Mouse (Mus musculus): ENCODE measurements around the gene Tas1r2. TPM values are rescaled to one million over a fixed set of nuclear protein-coding genes. Genes with fewer than 3 reads are reported as not detected.

The Tas1r2 gene
- polyA plus RNA-seq, 1 experiment = not detected

GRCm38 (mm10) chr4:139697755-139698154 is 44.4 kb downstream of the Tas1r2 start:
- Histone ChIP-seq H3K4me1 (ENCODE audit: control insufficient read depth, insufficient read depth, low read length) (peaks cover 2% of the 10 kb centered on the region; the same call in 1 of the 2 replicates), H3K27ac (ENCODE audit: insufficient read depth, low read length) (no peak overlapping the region), H3K4me3 (ENCODE audit: insufficient read depth, low read length) (no peak overlapping the region)
- TF ChIP-seq POLR2A (IDR thresholded peaks at IDR 0.05; ENCODE audit: low read depth, low read length) (no peak), CTCF (IDR thresholded peaks at IDR 0.05; ENCODE audit: borderline replicate concordance, insufficient read depth, low read length) (no peak)

- TF ChIP-seq CTCF (IDR thresholded peaks at IDR 0.05; ENCODE audit: borderline replicate concordance, insufficient read depth, low read length) (no peak), POLR2A (IDR thresholded peaks at IDR 0.05; ENCODE audit: low read depth, low read length) (no peak)
- Histone ChIP-seq H3K4me1 (ENCODE audit: control insufficient read depth, insufficient read depth, low read length) (peaks cover 2% of the 10 kb centered on the region; the same call in 1 of the 2 replicates), H3K27ac (ENCODE audit: insufficient read depth, low read length) (no peak overlapping the region), H3K4me3 (ENCODE audit: insufficient read depth, low read length) (no peak overlapping the region)
Measured at GRCm38 (mm10) chr4:139698602-139699001, 45.3 kb downstream of the Tas1r2 start.

- Histone ChIP-seq H3K27ac (ENCODE audit: insufficient read depth, low read length) (no peak overlapping the region), H3K4me1 (ENCODE audit: control insufficient read depth, insufficient read depth, low read length) (peaks cover 2% of the 10 kb centered on the region; the same call in 1 of the 2 replicates), H3K4me3 (ENCODE audit: insufficient read depth, low read length) (no peak overlapping the region)
- TF ChIP-seq CTCF (IDR thresholded peaks at IDR 0.05; ENCODE audit: borderline replicate concordance, insufficient read depth, low read length) (no peak), POLR2A (IDR thresholded peaks at IDR 0.05; ENCODE audit: low read depth, low read length) (no peak)
Measured at GRCm38 (mm10) chr4:139702914-139703313, 49.6 kb downstream of the Tas1r2 start.

GRCm38 (mm10) chr4:139703468-139703867 is 50.1 kb downstream of the Tas1r2 start:
- no peak overlapping the region for H3K27ac ChIP-seq (ENCODE audit: insufficient read depth, low read length)
- no peak overlapping the region for H3K4me3 ChIP-seq (ENCODE audit: insufficient read depth, low read length)
- TF ChIP-seq POLR2A (IDR thresholded peaks at IDR 0.05; ENCODE audit: low read depth, low read length) (no peak), CTCF (IDR thresholded peaks at IDR 0.05; ENCODE audit: borderline replicate concordance, insufficient read depth, low read length) (no peak)
- H3K4me1 ChIP-seq (ENCODE audit: control insufficient read depth, insufficient read depth, low read length) = peaks cover 2% of the 10 kb centered on the region; the same call in 1 of the 2 replicates

GRCm38 (mm10) chr4:139705986-139706385 is 52.6 kb downstream of the Tas1r2 start:
- Histone ChIP-seq H3K4me3 (ENCODE audit: insufficient read depth, low read length) (no peak overlapping the region), H3K27ac (ENCODE audit: insufficient read depth, low read length) (no peak overlapping the region), H3K4me1 (ENCODE audit: control insufficient read depth, insufficient read depth, low read length) (peaks cover 2% of the 10 kb centered on the region; the same call in 1 of the 2 replicates)
- no peak for TF ChIP-seq CTCF (IDR thresholded peaks at IDR 0.05; ENCODE audit: borderline replicate concordance, insufficient read depth, low read length)
- no peak for TF ChIP-seq POLR2A (IDR thresholded peaks at IDR 0.05; ENCODE audit: low read depth, low read length)

- H3K27ac ChIP-seq (ENCODE audit: insufficient read depth, low read length) = no peak overlapping the region
- no peak overlapping the region for H3K4me3 ChIP-seq (ENCODE audit: insufficient read depth, low read length)
- H3K4me1 ChIP-seq (ENCODE audit: control insufficient read depth, insufficient read depth, low read length) = no peaks in the 10 kb centered on the region
- TF ChIP-seq CTCF (IDR thresholded peaks at IDR 0.05; ENCODE audit: borderline replicate concordance, insufficient read depth, low read length) = no peak
- no peak for TF ChIP-seq POLR2A (IDR thresholded peaks at IDR 0.05; ENCODE audit: low read depth, low read length)
Measured at GRCm38 (mm10) chr4:139710467-139711334, 57.4 kb downstream of the Tas1r2 start.

- TF ChIP-seq POLR2A (IDR thresholded peaks at IDR 0.05; ENCODE audit: low read depth, low read length) (no peak), CTCF (IDR thresholded peaks at IDR 0.05; ENCODE audit: borderline replicate concordance, insufficient read depth, low read length) (no peak)
- no peak overlapping the region for H3K4me3 ChIP-seq (ENCODE audit: insufficient read depth, low read length)
- 0 out of 2 replicates have a peak, but pooled peaks cover 3% of the 10 kb centered on the region for H3K4me1 ChIP-seq (ENCODE audit: control insufficient read depth, insufficient read depth, low read length)
- no peak overlapping the region for H3K27ac ChIP-seq (ENCODE audit: insufficient read depth, low read length)
Measured at GRCm38 (mm10) chr4:139715241-139715932, 62.0 kb downstream of the Tas1r2 start.

- no peak overlapping the region for H3K4me3 ChIP-seq (ENCODE audit: insufficient read depth, low read length)
- H3K27ac ChIP-seq (ENCODE audit: insufficient read depth, low read length) = no peak overlapping the region
- TF ChIP-seq CTCF (IDR thresholded peaks at IDR 0.05; ENCODE audit: borderline replicate concordance, insufficient read depth, low read length) (no peak), POLR2A (IDR thresholded peaks at IDR 0.05; ENCODE audit: low read depth, low read length) (no peak)
- 0 out of 2 replicates have a peak, but pooled peaks cover 3% of the 10 kb centered on the region for H3K4me1 ChIP-seq (ENCODE audit: control insufficient read depth, insufficient read depth, low read length)
Measured at GRCm38 (mm10) chr4:139716477-139717169, 63.3 kb downstream of the Tas1r2 start.

GRCm38 (mm10) chr4:139718978-139719377 is 65.6 kb downstream of the Tas1r2 start:
- Histone ChIP-seq H3K4me3 (ENCODE audit: insufficient read depth, low read length) (no peak overlapping the region), H3K27ac (ENCODE audit: insufficient read depth, low read length) (no peak overlapping the region), H3K4me1 (ENCODE audit: control insufficient read depth, insufficient read depth, low read length) (0 out of 2 replicates have a peak, but pooled peaks cover 3% of the 10 kb centered on the region)
- TF ChIP-seq POLR2A (IDR thresholded peaks at IDR 0.05; ENCODE audit: low read depth, low read length) (no peak), CTCF (IDR thresholded peaks at IDR 0.05; ENCODE audit: borderline replicate concordance, insufficient read depth, low read length) (no peak)

Other genes with a start within 250 kb of the Tas1r2 start
- gene Iffo2, start 123.0 kb upstream of the Tas1r2 start, polyA plus RNA-seq (2011; ENCODE audit: insufficient read length, low read depth, missing spikeins) = 28.5 and 37.6 TPM in 2 replicates
- gene Gm21969, start 50.4 kb upstream of the Tas1r2 start, polyA plus RNA-seq (2011; ENCODE audit: insufficient read length, low read depth, missing spikeins) = not detected in 2 replicates
- gene Aldh4a1, start 30.7 kb upstream of the Tas1r2 start, polyA plus RNA-seq (2011; ENCODE audit: insufficient read length, low read depth, missing spikeins) = 27.0 and 40.9 TPM in 2 replicates
- gene Pax7, start 180.0 kb downstream of the Tas1r2 start, polyA plus RNA-seq (2011; ENCODE audit: insufficient read length, low read depth, missing spikeins) = 0.38 and 0.51 TPM in 2 replicates